Mouse (Mus musculus) kidney, postnatal 10 days (tissue): ENCODE results near the gene Gm27029.
"Not testable (repeated sequence)": the region's sequence is repeated elsewhere in the genome, so short reads cannot be mapped to it uniquely, and the experiment has no call there.

Experiments
- DNase-seq: peaks from one replicate; pipeline ENCODE4 v3.0.0; 2021; ENCODE audit warnings: mixed read lengths

The Gm27029 gene

GRCm38 (mm10) chr11:101424105-101424851, at the start of gene Gm27029:
TSS of gene Gm27029 (minus strand) at chr11:101424796.
- DNase-seq = peak; percentile 47

- DNase-seq = no peak
Measured at GRCm38 (mm10) chr11:101474298-101474697, 49.7 kb upstream of the Gm27029 start.

GRCm38 (mm10) chr11:101473686-101474085, 49.1 kb upstream of the Gm27029 start:
- DNase-seq = not testable (repeated sequence)

GRCm38 (mm10) chr11:101472336-101472735, 47.7 kb upstream of the Gm27029 start:
- DNase-seq = no peak

GRCm38 (mm10) chr11:101471926-101472325, 47.3 kb upstream of the Gm27029 start:
- DNase-seq = no peak

- DNase-seq = no peak
Measured at GRCm38 (mm10) chr11:101470206-101470605, 45.6 kb upstream of the Gm27029 start.

- DNase-seq = no peak
Measured at GRCm38 (mm10) chr11:101469155-101469554, 44.6 kb upstream of the Gm27029 start.

- peak; percentile 24 for DNase-seq
Measured at GRCm38 (mm10) chr11:101468731-101469130, 44.1 kb upstream of the Gm27029 start.

- DNase-seq = no peak
Measured at GRCm38 (mm10) chr11:101468263-101468688, 43.7 kb upstream of the Gm27029 start.

- DNase-seq = peak; percentile 85
Measured at GRCm38 (mm10) chr11:101467477-101468262, 43.1 kb upstream of the Gm27029 start.

- DNase-seq = not testable (repeated sequence)
Measured at GRCm38 (mm10) chr11:101466552-101466950, 42.0 kb upstream of the Gm27029 start.

- peak; percentile 89 for DNase-seq
Measured at GRCm38 (mm10) chr11:101465869-101466551, 41.4 kb upstream of the Gm27029 start, which contains the start of gene Vat1. TSS of gene Vat1 (minus strand) at chr11:101466230.

- peak; percentile 76 for DNase-seq
Measured at GRCm38 (mm10) chr11:101465101-101465868, 40.7 kb upstream of the Gm27029 start.

- DNase-seq = peak; percentile 47
Measured at GRCm38 (mm10) chr11:101464211-101465100, 39.9 kb upstream of the Gm27029 start, which contains the start of gene Rnd2. TSS of gene Rnd2 (plus strand) at chr11:101464999.

- no peak for DNase-seq
Measured at GRCm38 (mm10) chr11:101462583-101463440, 38.2 kb upstream of the Gm27029 start.

- DNase-seq = no peak
Measured at GRCm38 (mm10) chr11:101462141-101462540, 37.5 kb upstream of the Gm27029 start.

GRCm38 (mm10) chr11:101460321-101460720, 35.7 kb upstream of the Gm27029 start:
- DNase-seq = no peak

- DNase-seq = peak; percentile 68
Measured at GRCm38 (mm10) chr11:101459716-101460115, 35.1 kb upstream of the Gm27029 start.

GRCm38 (mm10) chr11:101458217-101458616, 33.6 kb upstream of the Gm27029 start:
- DNase-seq = no peak

- no peak for DNase-seq
Measured at GRCm38 (mm10) chr11:101457631-101458030, 33.0 kb upstream of the Gm27029 start.
